Mouse (Mus musculus): ENCODE measurements around the gene Nkap.
"Not testable (repeated sequence)": the region's sequence is repeated elsewhere in the genome, so short reads cannot be mapped to it uniquely, and the experiment has no call there.

The Nkap gene

DNA sequence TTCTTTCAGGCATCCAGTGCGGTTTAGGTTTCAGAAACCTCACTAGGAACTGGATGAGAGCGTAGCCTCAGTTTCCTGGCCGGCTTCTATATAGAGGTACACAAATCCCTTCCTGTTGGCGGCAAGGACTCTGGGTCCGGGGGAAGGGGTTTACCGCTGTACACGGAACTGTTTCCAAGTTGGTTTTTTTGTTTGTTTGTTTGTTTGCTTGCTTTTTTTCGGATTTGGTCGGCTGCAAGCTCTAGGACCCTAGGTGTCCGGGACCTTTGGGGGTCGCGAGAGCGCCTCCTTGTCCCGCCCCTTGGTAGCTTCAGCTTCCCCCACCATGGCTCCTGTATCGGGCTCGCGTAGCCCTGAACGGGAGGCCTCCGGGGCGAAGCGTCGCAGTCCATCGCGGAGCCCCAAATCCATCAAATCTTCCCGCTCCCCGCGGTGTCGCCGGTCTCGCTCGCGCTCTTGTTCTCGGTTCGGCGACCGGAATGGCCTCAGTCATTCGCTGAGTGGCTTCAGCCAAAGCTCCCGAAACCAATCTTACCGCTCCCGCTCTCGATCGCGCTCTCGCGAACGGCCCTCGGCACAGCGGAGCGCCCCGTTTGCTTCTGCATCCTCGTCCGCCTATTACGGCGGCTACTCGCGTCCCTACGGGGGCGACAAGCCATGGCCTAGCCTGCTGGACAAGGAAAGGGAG is at the start of gene Nkap:
TSS of gene Nkap (plus strand) at position 125 of the 688 bp plus-strand sequence.
- DNase-seq = peak; percentile 66

- not testable (repeated sequence) for DNase-seq
Observed at GRCm38 (mm10) chrX:37080345-37080744, 46.2 kb upstream of the Nkap start.

DNA sequence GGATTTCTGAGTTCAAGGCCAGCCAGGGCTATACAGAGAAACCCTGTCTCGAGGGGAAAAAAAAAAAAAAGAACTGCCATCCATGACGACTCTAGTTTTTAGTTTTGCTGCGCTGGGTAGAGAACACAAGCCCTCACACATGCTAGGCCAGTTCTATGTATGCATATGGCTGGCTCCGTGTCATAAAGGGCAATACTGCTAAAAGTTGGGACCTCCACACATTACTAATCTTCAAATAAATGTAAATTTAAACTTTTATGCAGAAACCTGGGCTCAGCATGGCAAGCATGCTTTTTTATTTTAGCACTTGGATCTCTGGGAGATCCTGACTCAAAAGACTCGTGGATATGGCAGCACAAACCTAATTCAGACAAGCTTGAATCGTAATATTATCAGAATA is 45.4 kb upstream of the Nkap start:
- no peak for DNase-seq

- no peak for DNase-seq
Observed at GRCm38 (mm10) chrX:37084318-37084926, 42.2 kb upstream of the Nkap start.

GRCm38 (mm10) chrX:37084927-37085660 is 41.5 kb upstream of the Nkap start, which contains the start of gene Rpl39:
Gene Rpl39 (minus strand): TSS chrX:37085402.
- DNase-seq = peak; percentile 64

- no peak for DNase-seq
Observed at GRCm38 (mm10) chrX:37085665-37086064, 40.9 kb upstream of the Nkap start.

- no peak for DNase-seq
Observed at GRCm38 (mm10) chrX:37088778-37089177, 37.8 kb upstream of the Nkap start.

DNA sequence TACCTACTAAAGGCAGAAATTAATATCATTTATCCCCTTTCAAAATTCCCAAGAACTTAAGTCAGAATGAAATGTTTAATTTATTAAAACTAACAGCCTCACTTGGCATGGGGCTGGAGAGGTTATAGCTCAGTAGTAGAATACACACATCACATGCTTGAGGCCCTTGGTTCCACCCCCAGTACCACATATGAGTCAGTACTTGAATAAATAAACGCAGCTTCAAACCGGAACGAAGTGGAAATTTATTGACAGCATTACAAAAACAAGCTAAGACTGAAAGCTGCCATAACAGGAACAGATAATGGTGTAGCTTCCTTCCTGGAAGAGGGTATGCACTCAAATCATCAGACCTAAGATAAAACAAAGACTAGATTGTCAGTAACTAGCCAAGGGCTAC is 35.1 kb upstream of the Nkap start:
- DNase-seq = no peak

DNA sequence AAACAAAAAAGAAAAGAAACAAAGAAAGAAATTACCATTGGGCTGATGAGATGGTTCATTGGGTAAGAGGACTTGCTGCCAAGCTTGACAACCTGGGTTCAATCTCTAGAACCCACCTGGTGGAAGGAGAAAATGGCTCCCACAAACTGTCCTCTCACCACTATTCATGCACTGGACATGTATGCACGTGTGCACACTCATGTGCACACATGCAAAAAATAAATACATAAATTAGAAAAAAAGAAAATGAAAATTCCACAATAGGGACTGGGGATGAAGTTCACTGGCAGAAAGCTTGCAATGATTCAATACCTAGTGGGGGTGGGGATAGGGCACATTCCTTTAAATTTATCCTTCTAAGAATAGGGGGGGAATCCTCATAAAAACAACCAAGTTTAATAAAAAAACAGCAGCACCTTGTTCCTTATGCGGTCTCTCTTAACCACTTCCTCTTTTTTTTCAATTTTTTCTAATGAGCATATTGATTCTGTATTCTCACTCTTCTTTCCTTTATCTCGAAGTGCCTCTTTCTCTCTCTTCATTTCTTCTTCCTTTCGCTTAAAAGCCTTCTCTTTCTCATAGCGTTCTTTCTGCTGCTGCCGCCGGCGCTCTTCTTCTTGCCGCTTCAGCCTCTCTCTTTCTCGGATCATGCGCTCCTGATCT is 31.4 kb upstream of the Nkap start:
- DNase-seq = no peak

- no peak for DNase-seq
Observed at GRCm38 (mm10) chrX:37098681-37099080, 27.9 kb upstream of the Nkap start.

- DNase-seq = no peak
Observed at GRCm38 (mm10) chrX:37103826-37104225, 22.8 kb upstream of the Nkap start.

GRCm38 (mm10) chrX:37109526-37110192 is 16.9 kb upstream of the Nkap start:
- DNase-seq = peak; percentile 6

GRCm38 (mm10) chrX:37110193-37110880 is 16.3 kb upstream of the Nkap start, which contains the start of gene Upf3b:
Gene Upf3b (minus strand): TSS chrX:37110322.
- DNase-seq = peak; percentile 84

DNA sequence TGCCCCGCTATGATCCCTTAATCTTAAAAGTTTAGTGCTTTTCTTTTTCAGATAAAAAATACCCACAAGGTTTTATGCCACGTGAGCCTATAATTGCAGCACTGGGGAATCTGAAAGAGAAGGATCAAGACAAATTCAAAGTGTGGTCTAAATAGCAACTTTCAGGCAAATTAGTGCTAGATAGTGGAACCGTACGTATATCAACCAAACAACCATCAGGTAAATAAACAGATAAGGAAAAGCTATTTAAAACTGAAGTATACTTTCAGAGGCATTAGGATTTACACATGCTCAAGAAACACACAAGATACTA is 15.8 kb upstream of the Nkap start:
- no peak for DNase-seq

DNA sequence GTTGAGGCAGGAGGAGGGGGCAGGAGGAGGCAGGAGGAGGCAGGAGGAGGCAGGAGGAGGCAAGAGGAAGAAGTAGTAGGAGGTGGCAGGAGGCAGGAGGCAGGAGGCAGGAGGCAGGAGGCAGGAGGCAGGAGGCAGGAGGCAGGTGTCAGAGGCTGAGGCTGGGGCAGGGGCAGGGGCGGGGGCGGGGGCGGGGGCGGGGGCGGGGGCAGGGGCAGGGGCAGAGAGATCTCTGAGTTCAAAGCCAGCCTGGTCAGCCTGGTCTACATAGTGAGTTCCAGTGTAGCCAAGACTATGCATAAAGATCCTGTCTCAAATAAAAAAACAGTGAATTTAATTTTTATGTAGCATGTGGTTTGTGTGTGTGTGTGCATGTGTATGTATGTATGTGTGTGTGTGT is 9.5 kb upstream of the Nkap start:
- no peak for DNase-seq

DNA sequence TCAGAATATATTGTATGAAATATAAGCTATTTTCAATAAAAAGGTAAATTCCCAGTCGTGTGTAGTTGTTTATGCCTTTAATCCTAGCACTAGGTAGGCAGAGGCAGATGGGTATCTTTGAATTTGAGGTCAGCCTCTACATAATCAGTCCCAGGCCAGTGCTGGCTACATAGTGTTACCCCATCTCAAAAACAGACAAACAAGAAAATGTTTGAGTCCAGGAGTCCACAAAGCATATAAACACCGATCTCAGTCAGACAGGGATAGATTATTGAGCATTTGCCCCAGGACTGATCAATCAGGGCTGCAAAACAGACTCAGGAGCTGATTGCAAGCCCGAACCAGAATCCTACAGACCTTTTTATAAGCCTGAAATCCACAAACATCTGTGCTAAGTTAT is 7.0 kb upstream of the Nkap start:
- DNase-seq = no peak

DNA sequence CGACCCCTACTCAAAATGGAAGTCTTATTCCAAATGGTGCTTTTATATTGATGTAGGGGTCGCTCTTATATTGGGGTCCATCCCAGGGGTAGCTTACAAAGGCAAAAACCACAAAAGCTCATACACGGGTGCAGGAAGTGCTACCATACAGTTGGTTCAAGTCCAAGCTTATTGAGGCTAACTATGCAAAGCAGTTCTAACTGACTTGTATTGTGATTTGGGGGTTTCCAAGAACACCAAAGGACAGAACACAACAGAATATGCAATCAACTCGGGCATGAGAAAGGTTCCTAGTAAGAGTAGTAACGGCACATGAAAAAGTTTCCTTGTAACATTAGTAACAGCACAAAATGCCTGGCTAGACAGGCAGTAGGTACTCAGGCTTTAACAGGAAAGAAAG is 6.4 kb upstream of the Nkap start:
- DNase-seq = no peak

- no peak for DNase-seq
Observed at GRCm38 (mm10) chrX:37125511-37125910, 1.1 kb upstream of the Nkap start.

- DNase-seq = no peak
Observed at GRCm38 (mm10) chrX:37141732-37142131, 15.1 kb downstream of the Nkap start.

DNA sequence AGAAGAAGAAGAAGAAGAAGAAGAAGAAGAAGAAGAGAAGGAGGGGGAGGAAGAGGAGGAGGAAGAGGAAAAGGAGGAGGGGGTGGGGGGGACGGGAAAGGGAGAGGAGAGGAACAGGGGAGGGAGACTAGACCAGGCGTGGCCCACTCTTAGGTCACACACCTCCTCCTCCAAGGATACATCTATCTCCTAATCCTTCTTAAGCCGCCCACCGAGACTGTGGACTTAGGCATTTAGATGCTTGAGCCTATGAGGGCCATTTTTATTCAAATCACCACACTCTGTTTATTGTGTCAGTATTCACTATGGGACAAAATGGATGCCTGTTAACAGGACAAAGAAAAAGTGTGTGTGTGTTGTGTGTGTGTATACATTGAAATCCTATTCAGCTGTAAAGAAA is 17.9 kb downstream of the Nkap start:
- DNase-seq = not testable (repeated sequence)

DNA sequence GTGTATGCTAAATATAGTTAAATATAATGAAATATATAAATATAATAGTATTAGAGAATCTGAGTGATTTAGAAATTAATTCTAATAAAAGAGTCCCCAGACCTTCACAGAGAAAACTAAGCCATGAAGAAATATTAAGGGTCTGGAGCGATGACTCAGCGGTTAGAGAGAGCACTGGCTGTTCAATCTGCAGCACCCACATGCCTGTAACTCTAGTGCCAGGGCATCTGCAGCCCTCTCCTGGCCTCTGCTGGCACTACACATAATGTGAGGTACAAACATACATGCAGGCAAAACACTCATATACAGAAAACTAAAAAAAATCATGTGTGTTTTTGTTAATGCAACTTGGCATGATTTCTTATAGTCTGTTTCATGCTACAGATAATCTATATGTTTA is 18.4 kb downstream of the Nkap start:
- DNase-seq = no peak

DNA sequence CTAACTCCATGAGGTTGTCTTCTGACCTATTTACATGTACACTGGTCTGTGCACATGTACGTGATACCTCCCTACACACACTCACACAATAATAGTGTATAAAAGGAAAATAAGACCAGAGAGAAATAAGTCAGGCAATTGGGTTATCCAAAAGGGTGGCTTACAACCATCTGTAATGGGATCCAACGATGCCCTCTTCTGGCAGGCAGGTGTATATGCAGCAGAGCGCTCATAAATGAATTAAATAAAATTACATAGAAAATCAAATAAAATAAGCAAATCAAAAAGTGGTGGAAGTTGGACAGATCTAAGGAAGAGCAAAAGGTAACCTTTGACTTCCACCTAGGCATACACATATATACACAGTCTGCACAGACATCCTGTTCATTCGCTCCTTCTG is 31.2 kb downstream of the Nkap start:
- DNase-seq = no peak
